Mouse (Mus musculus): ENCODE data around the gene Slc17a5. TPM values are rescaled to one million over a fixed set of nuclear protein-coding genes. Genes with fewer than 3 reads are reported as not detected.

The Slc17a5 gene
- polyA plus RNA-seq, 1 experiment, result 14.5 TPM

DNA sequence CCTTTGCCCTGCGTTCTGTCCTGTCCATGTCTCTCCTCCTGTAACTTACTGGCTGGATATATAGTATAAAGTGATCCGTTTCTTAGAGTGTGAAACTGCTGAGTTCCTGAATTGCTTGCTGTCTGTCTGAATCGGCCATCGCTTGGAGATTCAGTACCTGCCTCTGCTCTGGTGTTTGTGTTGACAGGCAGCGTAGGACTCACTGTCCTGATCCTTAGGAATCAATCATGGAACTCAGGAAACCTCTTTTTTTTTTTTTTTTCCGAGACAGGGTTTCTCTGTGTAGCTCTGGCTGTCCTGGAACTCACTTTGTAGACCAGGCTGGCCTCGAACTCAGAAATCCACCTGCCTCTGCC is 81.1 kb downstream of the Slc17a5 start:
- no peaks in the 10 kb centered on the region for H3K4me1 ChIP-seq (ENCODE audit: control insufficient read depth, insufficient read depth, insufficient read length, low read length)
- H3K27me3 ChIP-seq (ENCODE audit: control insufficient read depth, insufficient read depth, low read length), result no peaks in the 10 kb centered on the region
- WGBS, result 65% methylated on average over 7 of the region's 7 CpGs
- no peak for TF ChIP-seq CTCF (IDR thresholded peaks at IDR 0.05; ENCODE audit: extremely low read depth, insufficient read length, insufficient replicate concordance, low read depth, low read length)
- no peak for TF ChIP-seq POLR2A (IDR thresholded peaks at IDR 0.05; ENCODE audit: low read depth, low read length)
- no peak overlapping the region for H3K27ac ChIP-seq (ENCODE audit: insufficient read depth, low read depth, low read length)
- no peak overlapping the region for H3K4me3 ChIP-seq (ENCODE audit: low read depth, low read length)
- H3K36me3 ChIP-seq (ENCODE audit: control insufficient read depth, insufficient read depth, low read length), result no peaks in the 10 kb centered on the region

DNA sequence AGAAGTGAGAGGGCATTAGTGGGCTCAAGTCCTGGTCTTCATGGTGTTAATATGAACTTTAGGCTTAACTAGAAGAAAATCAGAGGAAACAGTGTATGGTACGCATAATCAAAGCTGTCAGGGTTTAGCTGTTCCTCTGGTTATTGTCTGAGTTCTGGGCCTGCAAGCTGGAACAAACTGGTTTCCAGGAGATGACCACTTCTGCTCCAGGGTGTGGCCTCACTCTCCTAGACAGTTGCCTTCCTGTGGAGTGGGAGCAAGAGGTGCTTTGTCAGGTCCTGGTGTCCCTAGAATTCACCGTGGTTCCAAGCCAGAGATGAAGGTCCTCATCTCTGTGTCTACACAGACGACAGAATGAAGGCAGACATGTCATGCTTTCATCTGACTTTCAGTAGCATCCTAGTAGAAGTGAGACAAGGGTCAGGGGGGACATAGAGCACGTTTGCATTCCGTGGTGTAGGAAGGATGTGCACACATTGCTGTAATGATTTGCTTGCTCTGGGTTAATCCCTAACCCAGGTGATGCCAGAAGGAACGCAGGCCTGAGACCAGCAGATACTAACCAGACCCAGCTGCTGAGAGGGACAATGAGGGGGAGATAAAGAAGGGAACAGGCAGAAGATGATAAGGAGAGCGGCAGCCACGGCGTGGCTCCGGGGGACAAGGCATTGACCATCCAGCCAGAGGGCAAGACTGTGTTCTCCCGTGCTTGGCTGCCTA is 81.7 kb downstream of the Slc17a5 start:
- no peak for TF ChIP-seq POLR2A (IDR thresholded peaks at IDR 0.05; ENCODE audit: low read depth, low read length)
- no peak for TF ChIP-seq CTCF (IDR thresholded peaks at IDR 0.05; ENCODE audit: extremely low read depth, insufficient read length, insufficient replicate concordance, low read depth, low read length)
- H3K36me3 ChIP-seq (ENCODE audit: control insufficient read depth, insufficient read depth, low read length), result no peaks in the 10 kb centered on the region
- no peak overlapping the region for H3K27ac ChIP-seq (ENCODE audit: insufficient read depth, low read depth, low read length)
- no peaks in the 10 kb centered on the region for H3K4me1 ChIP-seq (ENCODE audit: control insufficient read depth, insufficient read depth, insufficient read length, low read length)
- no peak overlapping the region for H3K4me3 ChIP-seq (ENCODE audit: low read depth, low read length)
- WGBS, result 34% methylated on average over 11 of the region's 11 CpGs
- no peaks in the 10 kb centered on the region for H3K27me3 ChIP-seq (ENCODE audit: control insufficient read depth, insufficient read depth, low read length)

DNA sequence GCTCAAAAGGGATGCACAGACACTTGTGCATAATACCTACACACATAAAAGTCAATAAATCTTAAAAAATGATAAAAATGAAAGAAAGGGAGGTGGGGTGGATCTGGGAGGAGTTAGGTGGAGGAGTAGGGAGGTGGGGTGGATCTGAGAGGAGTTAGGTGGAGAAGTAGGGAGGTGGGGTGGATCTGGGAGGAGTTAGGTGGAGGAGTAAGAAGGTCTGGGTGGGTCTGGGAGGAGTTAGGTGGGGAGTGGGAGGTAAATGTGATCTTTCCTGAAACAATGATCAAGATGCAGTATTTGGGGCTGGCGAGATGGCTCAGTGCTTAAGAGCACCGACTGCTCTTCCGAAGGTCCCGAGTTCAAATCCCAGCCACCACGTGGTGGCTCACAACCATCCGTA is 82.6 kb downstream of the Slc17a5 start:
- Histone ChIP-seq H3K4me1 (ENCODE audit: control insufficient read depth, insufficient read depth, insufficient read length, low read length) (no peaks in the 10 kb centered on the region), H3K27ac (ENCODE audit: insufficient read depth, low read depth, low read length) (no peak overlapping the region), H3K27me3 (ENCODE audit: control insufficient read depth, insufficient read depth, low read length) (no peaks in the 10 kb centered on the region), H3K4me3 (ENCODE audit: low read depth, low read length) (no peak overlapping the region), H3K36me3 (ENCODE audit: control insufficient read depth, insufficient read depth, low read length) (no peaks in the 10 kb centered on the region)
- WGBS, result 90% methylated on average over 6 of the region's 6 CpGs
- no peak for TF ChIP-seq POLR2A (IDR thresholded peaks at IDR 0.05; ENCODE audit: low read depth, low read length)
- TF ChIP-seq CTCF (IDR thresholded peaks at IDR 0.05; ENCODE audit: extremely low read depth, insufficient read length, insufficient replicate concordance, low read depth, low read length), result no peak

- Histone ChIP-seq H3K4me1 (ENCODE audit: control insufficient read depth, insufficient read depth, insufficient read length, low read length) (no peaks in the 10 kb centered on the region), H3K4me3 (ENCODE audit: low read depth, low read length) (no peak overlapping the region), H3K27me3 (ENCODE audit: control insufficient read depth, insufficient read depth, low read length) (no peaks in the 10 kb centered on the region), H3K27ac (ENCODE audit: insufficient read depth, low read depth, low read length) (no peak overlapping the region), H3K36me3 (ENCODE audit: control insufficient read depth, insufficient read depth, low read length) (no peaks in the 10 kb centered on the region)
- WGBS, result 59% methylated on average over 3 of the region's 3 CpGs
- TF ChIP-seq POLR2A (IDR thresholded peaks at IDR 0.05; ENCODE audit: low read depth, low read length), result no peak
- TF ChIP-seq CTCF (IDR thresholded peaks at IDR 0.05; ENCODE audit: extremely low read depth, insufficient read length, insufficient replicate concordance, low read depth, low read length), result no peak
Observed at GRCm38 (mm10) chr9:78504679-78505078, 83.2 kb downstream of the Slc17a5 start.

- no peaks in the 10 kb centered on the region for H3K4me1 ChIP-seq (ENCODE audit: control insufficient read depth, insufficient read depth, insufficient read length, low read length)
- WGBS, result 88% methylated on average over 4 of the region's 4 CpGs
- H3K4me3 ChIP-seq (ENCODE audit: low read depth, low read length), result no peak overlapping the region
- H3K27ac ChIP-seq (ENCODE audit: insufficient read depth, low read depth, low read length), result no peak overlapping the region
- H3K36me3 ChIP-seq (ENCODE audit: control insufficient read depth, insufficient read depth, low read length), result no peaks in the 10 kb centered on the region
- TF ChIP-seq POLR2A (IDR thresholded peaks at IDR 0.05; ENCODE audit: low read depth, low read length), result no peak
- no peaks in the 10 kb centered on the region for H3K27me3 ChIP-seq (ENCODE audit: control insufficient read depth, insufficient read depth, low read length)
Observed at GRCm38 (mm10) chr9:78504133-78504532, 83.7 kb downstream of the Slc17a5 start.

DNA sequence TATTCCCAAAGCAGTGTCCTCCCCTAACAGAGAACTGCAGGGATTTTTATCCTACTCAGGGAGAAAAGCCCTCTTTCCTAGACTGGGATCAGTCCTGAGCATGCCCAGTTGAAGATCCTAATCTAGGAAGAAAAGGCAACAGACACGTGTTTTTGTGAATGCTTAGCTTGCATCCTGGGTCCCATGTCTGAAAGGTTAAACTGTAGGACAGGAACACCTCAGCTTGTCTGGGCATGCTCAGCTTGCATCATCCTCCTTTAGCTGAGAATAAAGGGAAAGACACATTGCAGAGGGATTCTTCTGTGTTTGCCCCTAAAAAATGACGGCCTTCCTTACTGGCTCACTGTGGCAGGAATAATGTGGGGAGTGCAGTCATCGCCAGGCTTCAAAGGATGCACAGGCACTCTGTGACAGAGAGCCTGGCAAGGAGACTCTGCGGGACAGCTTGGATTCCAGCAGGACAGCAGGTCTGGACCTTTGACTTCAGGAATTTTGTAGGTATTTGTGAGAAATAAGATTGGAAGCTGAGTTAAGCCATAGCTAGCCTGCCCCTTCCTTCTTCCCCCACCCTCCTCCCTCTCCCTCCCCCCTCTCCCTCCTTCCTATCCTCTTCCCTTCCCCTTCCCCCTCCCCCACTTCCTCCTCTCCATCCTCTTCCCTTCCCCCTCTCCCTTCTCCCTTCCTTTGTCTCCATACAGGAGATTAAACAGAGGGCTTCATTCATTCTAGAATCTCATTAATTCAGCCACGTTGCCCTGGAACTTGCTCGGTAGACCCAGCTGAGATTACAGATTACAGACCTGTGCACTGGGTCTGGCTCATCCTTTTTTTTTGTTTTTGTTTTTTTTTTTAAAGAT is 84.4 kb downstream of the Slc17a5 start:
- Histone ChIP-seq H3K36me3 (ENCODE audit: control insufficient read depth, insufficient read depth, low read length) (no peaks in the 10 kb centered on the region), H3K4me3 (ENCODE audit: low read depth, low read length) (no peak overlapping the region), H3K4me1 (ENCODE audit: control insufficient read depth, insufficient read depth, insufficient read length, low read length) (no peaks in the 10 kb centered on the region), H3K27ac (ENCODE audit: insufficient read depth, low read depth, low read length) (no peak overlapping the region), H3K27me3 (ENCODE audit: control insufficient read depth, insufficient read depth, low read length) (no peaks in the 10 kb centered on the region)
- no peak for TF ChIP-seq CTCF (IDR thresholded peaks at IDR 0.05; ENCODE audit: extremely low read depth, insufficient read length, insufficient replicate concordance, low read depth, low read length)
- no peak for TF ChIP-seq POLR2A (IDR thresholded peaks at IDR 0.05; ENCODE audit: low read depth, low read length)
- WGBS, result 59% methylated on average over 6 of the region's 6 CpGs

GRCm38 (mm10) chr9:78501284-78501683 is 86.6 kb downstream of the Slc17a5 start:
- no peak overlapping the region for H3K27ac ChIP-seq (ENCODE audit: insufficient read depth, low read depth, low read length)
- no peaks in the 10 kb centered on the region for H3K36me3 ChIP-seq (ENCODE audit: control insufficient read depth, insufficient read depth, low read length)
- H3K4me1 ChIP-seq (ENCODE audit: control insufficient read depth, insufficient read depth, insufficient read length, low read length), result no peaks in the 10 kb centered on the region
- no peaks in the 10 kb centered on the region for H3K27me3 ChIP-seq (ENCODE audit: control insufficient read depth, insufficient read depth, low read length)
- WGBS, result 91% methylated on average over 4 of the region's 4 CpGs
- no peak for TF ChIP-seq POLR2A (IDR thresholded peaks at IDR 0.05; ENCODE audit: low read depth, low read length)
- no peak for TF ChIP-seq CTCF (IDR thresholded peaks at IDR 0.05; ENCODE audit: extremely low read depth, insufficient read length, insufficient replicate concordance, low read depth, low read length)
- no peak overlapping the region for H3K4me3 ChIP-seq (ENCODE audit: low read depth, low read length)

Measured in small intestine, adult 2 months (tissue).